Comparison of ENCODE assay signal across 16 mouse cellular contexts in the genomic region with DNA sequence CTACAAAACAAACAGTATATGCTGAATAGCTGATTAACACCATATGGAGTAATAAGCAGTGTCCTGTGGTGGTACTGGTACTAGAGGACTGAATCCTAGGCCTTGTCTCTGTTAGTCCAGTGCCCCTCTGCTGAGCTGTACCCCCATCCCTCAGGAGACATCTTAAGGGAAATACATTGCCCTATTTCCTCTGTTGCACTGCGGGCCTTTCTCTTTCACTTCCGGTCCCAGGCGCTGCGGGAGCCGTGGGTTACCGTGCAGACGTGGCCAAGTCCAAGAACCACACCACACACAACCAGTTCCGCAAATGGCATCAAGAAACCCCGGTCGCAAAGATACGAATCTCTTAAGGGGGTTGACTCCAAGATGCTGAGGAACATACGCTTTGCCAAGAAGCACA. TPM values are rescaled to one million over a fixed set of nuclear protein-coding genes. Genes with fewer than 3 reads are reported as not detected.
DNase-seq lines count a peak whose midpoint lies in the region; ATAC-seq and TF ChIP-seq lines count a peak whose summit lies in the region.
"Had no signal": no experiment of that assay in that cellular context is flagged by ENCODE, and none has a peak within 500 bp of the region (broad histone marks: within the 10 kb centered on the region; RNA-seq: fewer than 3 reads in every experiment).

No protein-coding gene starts in this region.

- no peak overlapping the region for H3K4me3 ChIP-seq in heart, embryonic 11.5 days (ENCODE audit: low read depth, low read length)
- no peak overlapping the region for H3K4me3 ChIP-seq in macrophage (ENCODE audit: inconsistent target)
- no peak overlapping the region for H3K4me3 ChIP-seq in midbrain, embryonic 15.5 days
- H3K4me3 ChIP-seq in left cerebral cortex, adult 2 months = no peak overlapping the region
- H3K4me3 ChIP-seq: forebrain, embryonic 15.5 days; gastrocnemius, adult 2 months; intestine, embryonic 15.5 days; neural tube, embryonic 12.5 days had no signal

- 91% methylated on average over 12 of the region's 12 CpGs for WGBS in heart, embryonic 11.5 days (ENCODE audit: insufficient replicate concordance)
- 13% methylated on average over 7 of the region's 12 CpGs for WGBS in macrophage (ENCODE audit: missing documents)
- WGBS in midbrain, embryonic 15.5 days = 92% methylated on average over 12 of the region's 12 CpGs

- no peaks in the 10 kb centered on the region for H3K4me1 ChIP-seq in heart, embryonic 11.5 days (ENCODE audit: control insufficient read depth, insufficient read depth, low read length)
- H3K4me1 ChIP-seq in midbrain, embryonic 15.5 days = peaks cover 5% of the 10 kb centered on the region; the same call in 1 of the 2 replicates
- H3K4me1 ChIP-seq: intestine, embryonic 15.5 days; neural tube, embryonic 12.5 days had no signal

- H3K27me3 ChIP-seq in heart, embryonic 11.5 days (ENCODE audit: control insufficient read depth, insufficient read depth, low read length) = no peaks in the 10 kb centered on the region
- H3K27me3 ChIP-seq in midbrain, embryonic 15.5 days (replicated peaks) = no peaks in the 10 kb centered on the region
- H3K27me3 ChIP-seq: forebrain, embryonic 15.5 days; intestine, embryonic 15.5 days; neural tube, embryonic 12.5 days had no signal

- peak; percentile 89 for DNase-seq in heart, adult 11 months
- DNase-seq in R1 (ENCODE audit: low read depth, low spot score) = peak; percentile 14
- DNase-seq in thymus, postnatal 10 days (ENCODE audit: low spot score in 2 of 2) = peak; percentile 15 to 18
- DNase-seq in left cerebral cortex, adult 2 months (ENCODE audit: extremely low spot score in 1 of 2, low spot score in 2 of 2) = no peak
- DNase-seq in right cerebral cortex, postnatal 10 days (ENCODE audit: low spot score in 2 of 2) = no peak
- DNase-seq: cerebellum, adult 11-12 months; gastrocnemius, adult 2 months; heart, postnatal 36 days; lung, postnatal 10 days; midbrain, embryonic 14.5 days had no signal

- no peaks in the 10 kb centered on the region for H3K9me3 ChIP-seq in heart, embryonic 11.5 days (replicated peaks; ENCODE audit: control insufficient read depth, low read length)
- H3K9me3 ChIP-seq in midbrain, embryonic 15.5 days = no peaks in the 10 kb centered on the region
- H3K9me3 ChIP-seq: forebrain, embryonic 15.5 days; intestine, embryonic 15.5 days; neural tube, embryonic 12.5 days had no signal

- H3K9ac ChIP-seq in heart, embryonic 11.5 days (ENCODE audit: low read depth, low read length) = no peak overlapping the region
- no peak overlapping the region for H3K9ac ChIP-seq in midbrain, embryonic 15.5 days
- H3K9ac ChIP-seq: forebrain, embryonic 15.5 days; intestine, embryonic 15.5 days; neural tube, embryonic 12.5 days had no signal

- no peak for ATAC-seq in heart, embryonic 11.5 days (replicated peaks; ENCODE audit: insufficient number of reproducible peaks, low FRiP score, low TSS enrichment)
- ATAC-seq in midbrain, embryonic 15.5 days (replicated peaks) = no peak
- ATAC-seq: forebrain, embryonic 15.5 days; intestine, embryonic 15.5 days had no signal

- H3K4me2 ChIP-seq in heart, embryonic 11.5 days = no peak overlapping the region
- no peak overlapping the region for H3K4me2 ChIP-seq in midbrain, embryonic 15.5 days
- H3K4me2 ChIP-seq: forebrain, embryonic 15.5 days; intestine, embryonic 15.5 days; neural tube, embryonic 12.5 days had no signal

- peaks cover 10% of the 10 kb centered on the region for H3K36me3 ChIP-seq in heart, embryonic 11.5 days (ENCODE audit: control insufficient read depth, insufficient read depth, low read length)
- H3K36me3 ChIP-seq in macrophage (ENCODE audit: inconsistent target) = peaks cover 27% of the 10 kb centered on the region
- peaks cover 7% of the 10 kb centered on the region; the same call in 1 of the 2 replicates for H3K36me3 ChIP-seq in midbrain, embryonic 15.5 days (replicated peaks)

- H3K27ac ChIP-seq in heart, embryonic 11.5 days (ENCODE audit: low read depth, low read length) = no peak overlapping the region
- H3K27ac ChIP-seq in macrophage = peak overlapping the region; percentile 1; the same call in 1 of the 2 replicates
- H3K27ac ChIP-seq in midbrain, embryonic 15.5 days = no peak overlapping the region
- no peak overlapping the region for H3K27ac ChIP-seq in left cerebral cortex, adult 2 months
- H3K27ac ChIP-seq: forebrain, embryonic 15.5 days; gastrocnemius, adult 2 months; intestine, embryonic 15.5 days; neural tube, embryonic 12.5 days had no signal

- H3K79me2 ChIP-seq in macrophage (ENCODE audit: inconsistent target) = peaks cover 71% of the 10 kb centered on the region

- no peak for TF ChIP-seq CTCF in left cerebral cortex, adult 2 months (IDR thresholded peaks at IDR 0.05)

- intact Hi-C loops in left cerebral cortex, adult 2 months (cut with DNase I) = no loop called here

RNA-seq across cellular contexts. Expression of a gene that starts 7.2 kb away (rescaled TPM):
- polyA plus RNA-seq in heart, embryonic 11.5 days (2014; fragmentation: Nextera tagmentation; extraction: Ambion mirVana) = 12.7 and 25.5 TPM in 2 replicates
- 100 to 1,000 TPM; 108 to 244 (median 178) TPM for total RNA-seq in macrophage (2018; cell fraction: chromatin; rRNA removed)
- total RNA-seq in macrophage (2018; cell fraction: cytosol; rRNA removed) = 10 to 100 TPM; 17.8 to 34.2 (median 27.3) TPM
- 100 to 1,000 TPM in 5 of 26 experiments, 10 to 100 TPM in 21; 47.2 to 132 (median 71.8) TPM for total RNA-seq in macrophage (2018; cell fraction: nucleus; rRNA removed)
- polyA plus RNA-seq in macrophage (2018) = 13.0 to 19.5 TPM (median 17.7 TPM) in 3 replicates
- 23.6 and 26.5 TPM in 2 replicates for polyA plus RNA-seq in midbrain, embryonic 15.5 days (2015; fragmentation: Nextera tagmentation; extraction: Ambion mirVana)
- 10 to 100 TPM; 30.7 to 30.8 TPM for total RNA-seq in left cerebral cortex, adult 2 months (2021)

RNA-seq across cellular contexts. Expression of a gene that starts 52.2 kb away (rescaled TPM):
- polyA plus RNA-seq in heart, embryonic 11.5 days (2014; fragmentation: Nextera tagmentation; extraction: Ambion mirVana) = 9.6 and 12.5 TPM in 2 replicates
- 10 to 100 TPM; 19.2 to 90.1 (median 36.5) TPM for total RNA-seq in macrophage (2018; cell fraction: chromatin; rRNA removed)
- total RNA-seq in macrophage (2018; cell fraction: cytosol; rRNA removed) = 10 to 100 TPM; 19.8 to 44.9 (median 32.4) TPM
- 10 to 100 TPM; 18.1 to 59.7 (median 37.6) TPM for total RNA-seq in macrophage (2018; cell fraction: nucleus; rRNA removed)
- polyA plus RNA-seq in macrophage (2018) = 22.9 to 30.7 TPM (median 26.8 TPM) in 3 replicates
- 12.0 and 13.9 TPM in 2 replicates for polyA plus RNA-seq in midbrain, embryonic 15.5 days (2015; fragmentation: Nextera tagmentation; extraction: Ambion mirVana)
- total RNA-seq in left cerebral cortex, adult 2 months (2021) = 10 to 100 TPM; 21.9 to 22.1 TPM

Comparison
In these comparisons a context has a peak if more than half of its experiments do, and no peak if none do; other contexts are left out.
1. DNase-seq: peak in heart, adult 11 months (single experiment), R1 (single experiment) and thymus, postnatal 10 days (2 of 2); none in left cerebral cortex, adult 2 months (0 of 2) and right cerebral cortex, postnatal 10 days (0 of 2).